Mouse (Mus musculus) lung, postnatal 36 days (tissue): ENCODE results near the gene Madd.

Experiments
- DNase-seq: peaks from one replicate; pipeline ENCODE4 v3.0.0; 2022; ENCODE audit warnings: mixed read lengths

Madd gene

DNA sequence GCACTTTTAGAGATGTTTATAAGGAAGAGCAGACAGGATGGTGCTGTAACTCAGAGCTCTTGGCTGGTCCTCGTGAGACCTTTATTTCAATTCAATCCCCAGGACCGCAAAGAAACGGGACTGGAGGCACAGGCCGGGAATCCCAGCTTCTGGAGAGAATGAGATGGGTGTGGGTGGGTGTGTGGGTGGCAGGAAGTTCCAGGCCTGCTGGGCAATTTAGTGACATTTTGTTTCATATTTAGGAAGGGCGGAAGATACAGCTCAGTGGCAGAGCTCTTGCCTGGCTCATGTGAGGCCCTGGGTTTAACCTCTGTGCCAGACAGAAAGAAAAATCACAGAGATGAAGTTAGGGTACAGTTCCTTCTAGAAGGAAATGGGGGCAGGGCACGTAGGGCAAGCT is 93.4 kb downstream of the Madd start:
- peak; percentile 53 for DNase-seq

DNA sequence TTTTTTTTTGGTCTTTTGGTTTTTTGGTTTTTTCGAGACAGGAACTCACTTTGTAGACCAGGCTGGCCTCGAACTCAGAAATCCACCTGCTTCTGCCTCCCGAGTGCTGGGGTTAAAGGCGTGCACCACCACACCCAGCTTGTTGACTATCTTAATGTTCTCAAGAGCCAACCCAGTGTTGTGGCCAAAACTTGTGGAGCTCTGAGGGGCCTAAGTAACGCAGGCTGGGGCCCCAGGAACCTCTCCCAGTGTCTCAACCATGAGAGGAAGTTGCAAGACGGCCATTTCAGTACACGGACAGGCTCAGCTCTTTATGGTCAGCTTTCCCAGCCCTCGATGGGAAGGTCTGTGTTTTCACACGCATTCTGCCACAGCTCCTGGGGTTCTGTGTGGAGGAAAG is 94.7 kb downstream of the Madd start:
- DNase-seq: peak; percentile 42

DNA sequence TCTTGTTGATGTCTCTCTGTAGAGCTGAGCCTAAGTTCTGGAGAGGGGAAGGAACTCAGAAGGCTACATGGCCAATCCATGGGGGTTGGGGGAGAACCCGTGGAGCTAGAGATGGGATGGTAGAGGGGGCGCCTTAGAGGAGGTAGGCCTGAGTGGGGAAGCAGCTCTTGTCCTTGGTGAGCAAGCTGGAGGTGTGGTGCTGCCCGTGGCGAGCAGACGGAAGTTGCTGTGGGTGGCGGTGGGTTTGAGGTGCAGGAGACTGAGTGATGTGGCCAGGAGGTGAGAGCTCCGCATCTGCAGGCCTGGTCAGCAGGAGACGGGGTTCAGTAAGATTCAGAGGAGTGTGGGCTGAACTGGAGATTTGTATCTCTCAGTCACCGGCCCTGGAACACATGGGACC is 96.2 kb downstream of the Madd start:
- no peak for DNase-seq
